Mouse (Mus musculus) stomach, embryonic 14.5 days (tissue): ENCODE measurements around the gene Dennd4a. TPM values are rescaled to one million over a fixed set of nuclear protein-coding genes. Genes with fewer than 3 reads are reported as not detected.

Experiments used
- ATAC-seq: fragments of 200-750 bp; cut with Nextera tagmentation; 2 replicates; pipeline ENCODE4 v1.8.0; 2017; ENCODE audit warnings: low read depth, moderate TSS enrichment; ENCODE audit not compliant: insufficient number of reproducible peaks, insufficient read depth, low FRiP score
- H3K27ac ChIP-seq: fragments of 300-500 bp; sonication (generic); 2 replicates; pipeline ENCODE4 v1.5.1; 2014; ENCODE audit warnings: mild to moderate bottlenecking, low read length, moderate library complexity, mixed read lengths
- H3K27me3 ChIP-seq: fragments of 300-500 bp; sonication (generic); 2 replicates; pipeline ENCODE4 v1.6.1; 2014; ENCODE audit warnings: low read length, control low read depth, mixed read lengths; ENCODE audit not compliant: control insufficient read depth, insufficient read depth
- H3K36me3 ChIP-seq: fragments of 300-500 bp; sonication (generic); 2 replicates; pipeline ENCODE4 v1.6.1; 2014; ENCODE audit warnings: mild to moderate bottlenecking, control low read depth, low read length, moderate library complexity, mixed read lengths; ENCODE audit not compliant: control insufficient read depth, insufficient read depth
- H3K4me1 ChIP-seq: fragments of 300-500 bp; sonication (generic); 2 replicates; pipeline ENCODE4 v1.6.1; 2014; ENCODE audit warnings: low read length, control low read depth, mixed read lengths; ENCODE audit not compliant: control insufficient read depth, insufficient read depth
- H3K4me2 ChIP-seq: fragments of 300-500 bp; sonication (generic); replicated peaks from 2 replicates; pipeline ENCODE4 v1.6.1; 2014; ENCODE audit warnings: low read depth, low read length, control low read depth
- H3K4me3 ChIP-seq: fragments of 300-500 bp; sonication (generic); 2 replicates; pipeline ENCODE4 v1.5.1; 2014; ENCODE audit warnings: low read depth, low read length, control low read depth
- H3K9ac ChIP-seq: fragments of 300-500 bp; sonication (generic); replicated peaks from 2 replicates; pipeline ENCODE4 v1.6.1; 2014; ENCODE audit warnings: low read depth, mild to moderate bottlenecking, control low read depth, low read length, moderate library complexity, mixed read lengths
- H3K9me3 ChIP-seq: fragments of 300-500 bp; sonication (generic); 2 replicates; pipeline ENCODE4 v1.6.1; 2016; ENCODE audit warnings: low read depth, low read length, control low read depth; ENCODE audit not compliant: control insufficient read depth
- WGBS: fragments of 180-500 bp; shearing (Covaris S2); extraction: QIAGEN DNeasy Blood & Tissue Kit; methylation state at CpG from one replicate; pipeline ENCODE4 v1.1.7; 2014; 5-methylcytosine and 5-hydroxymethylcytosine counted together
- polyA plus RNA-seq: library from polyadenylated mRNA; unstranded; fragments of >200 nt; fragmentation: Nextera tagmentation; extraction: Ambion mirVana; gene quantifications from 2 replicates; pipeline ENCODE4 v1.2.1, GENCODE M21; 2014

Dennd4a gene
- polyA plus RNA-seq, result 10.4 and 11.8 TPM in 2 replicates

DNA sequence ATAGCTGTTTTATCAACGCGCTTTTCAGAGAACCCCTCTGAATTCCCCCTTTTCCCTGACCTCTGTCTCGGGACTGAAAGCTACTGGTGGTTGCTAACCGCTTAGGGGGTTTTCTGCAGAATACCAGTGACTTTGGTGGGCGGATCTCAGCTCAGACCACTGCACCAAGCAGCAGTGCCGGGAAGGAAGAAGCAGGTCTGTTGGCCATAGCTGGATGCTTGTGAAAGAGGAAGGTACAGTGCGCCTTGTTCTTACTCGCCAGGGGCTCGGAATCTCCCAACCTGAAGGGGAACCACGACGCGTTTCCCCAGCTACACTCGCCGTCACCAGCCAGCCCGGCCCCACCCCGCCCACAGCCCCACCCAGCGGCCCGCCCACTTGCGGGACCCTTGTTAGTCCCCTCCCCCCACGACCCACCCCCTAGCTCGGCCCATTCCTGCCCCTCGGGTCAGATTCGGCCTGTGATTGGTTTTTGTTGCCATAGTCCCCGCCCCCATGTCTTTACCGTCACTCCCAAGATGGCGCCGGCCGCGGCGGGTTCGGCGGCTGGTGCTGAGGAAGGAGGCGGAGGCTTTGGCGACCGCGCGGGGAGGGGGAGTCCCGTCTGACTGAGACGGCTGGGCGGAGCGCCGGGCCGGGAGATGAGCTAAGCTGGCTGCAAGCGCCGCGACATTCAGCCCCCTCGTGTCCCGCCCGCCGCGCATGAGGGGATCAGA lies at the start of gene Dennd4a:
Gene Dennd4a, plus strand, starts transcription at position 519 of the 716 bp plus-strand sequence.
- ATAC-seq, result peak; percentile 97
- WGBS, result under 1% methylated on average over 51 of the region's 51 CpGs

DNA sequence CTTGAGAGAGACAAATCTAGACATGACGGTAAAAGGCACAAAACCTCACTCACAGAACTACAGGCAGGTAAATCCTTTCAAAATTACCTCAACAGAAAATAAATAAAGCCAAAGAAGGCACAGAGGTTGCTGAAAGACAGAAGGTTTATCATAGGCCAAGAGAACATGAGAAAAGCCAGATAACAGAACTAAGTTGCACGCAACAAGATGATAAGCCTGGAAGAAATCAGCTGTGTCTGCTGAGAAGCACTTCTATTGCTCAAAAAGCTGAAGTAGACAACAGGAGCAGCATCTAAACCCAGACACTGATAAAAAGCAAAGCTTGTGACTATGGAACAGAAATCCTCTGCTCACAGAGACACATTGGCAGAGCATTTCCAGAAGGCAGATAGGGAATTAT lies 46.3 kb upstream of the Dennd4a start:
- no peak overlapping the region for H3K27ac ChIP-seq
- no peaks in the 10 kb centered on the region for H3K4me1 ChIP-seq
- WGBS, result 63% methylated on average over 2 of the region's 2 CpGs
- no peak for ATAC-seq
- H3K4me2 ChIP-seq, result no peak overlapping the region
- H3K4me3 ChIP-seq, result no peak overlapping the region
- H3K36me3 ChIP-seq, result no peaks in the 10 kb centered on the region
- no peaks in the 10 kb centered on the region for H3K9me3 ChIP-seq
- no peaks in the 10 kb centered on the region for H3K27me3 ChIP-seq
- no peak overlapping the region for H3K9ac ChIP-seq

More for the DNA sequence above, at the start of gene Dennd4a:
- no peaks in the 10 kb centered on the region for H3K27me3 ChIP-seq
- H3K36me3 ChIP-seq, result no peaks in the 10 kb centered on the region
- H3K4me1 ChIP-seq, result peaks cover 6% of the 10 kb centered on the region; the same call in 1 of the 2 replicates
- H3K4me3 ChIP-seq, result peak within 1 kb of the TSS; percentile 85
- H3K4me2 ChIP-seq, result peak within 1 kb of the TSS; percentile 72
- H3K27ac ChIP-seq, result peak within 1 kb of the TSS; percentile 84
- H3K9me3 ChIP-seq, result no peaks in the 10 kb centered on the region
- H3K9ac ChIP-seq, result peak within 1 kb of the TSS; percentile 53

DNA sequence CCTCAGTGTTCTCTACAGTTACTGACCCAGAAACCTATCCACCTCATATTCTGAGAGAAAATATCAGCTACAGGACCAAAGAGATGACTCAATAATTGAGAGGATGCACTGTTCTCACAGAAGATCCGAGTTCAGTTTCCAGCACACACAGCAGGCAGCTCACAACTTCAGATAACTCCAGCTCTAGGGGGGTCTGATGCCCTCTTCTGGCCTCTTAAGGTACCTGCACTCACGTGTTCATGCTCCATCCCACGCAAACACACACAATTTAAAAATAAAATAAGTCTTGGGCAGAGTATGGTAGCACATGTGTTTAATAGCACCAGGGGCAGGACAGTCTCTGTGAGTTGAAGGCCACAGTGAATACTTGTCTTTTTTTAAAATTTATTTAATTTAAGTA lies 45.0 kb upstream of the Dennd4a start:
- no peak overlapping the region for H3K4me2 ChIP-seq
- H3K9ac ChIP-seq, result no peak overlapping the region
- H3K27ac ChIP-seq, result no peak overlapping the region
- no peak overlapping the region for H3K4me3 ChIP-seq
- no peaks in the 10 kb centered on the region for H3K27me3 ChIP-seq
- ATAC-seq, result no peak
- H3K9me3 ChIP-seq, result no peaks in the 10 kb centered on the region
- H3K36me3 ChIP-seq, result no peaks in the 10 kb centered on the region
- WGBS, result 82% methylated on average over 3 of the region's 3 CpGs
- H3K4me1 ChIP-seq, result no peaks in the 10 kb centered on the region

DNA sequence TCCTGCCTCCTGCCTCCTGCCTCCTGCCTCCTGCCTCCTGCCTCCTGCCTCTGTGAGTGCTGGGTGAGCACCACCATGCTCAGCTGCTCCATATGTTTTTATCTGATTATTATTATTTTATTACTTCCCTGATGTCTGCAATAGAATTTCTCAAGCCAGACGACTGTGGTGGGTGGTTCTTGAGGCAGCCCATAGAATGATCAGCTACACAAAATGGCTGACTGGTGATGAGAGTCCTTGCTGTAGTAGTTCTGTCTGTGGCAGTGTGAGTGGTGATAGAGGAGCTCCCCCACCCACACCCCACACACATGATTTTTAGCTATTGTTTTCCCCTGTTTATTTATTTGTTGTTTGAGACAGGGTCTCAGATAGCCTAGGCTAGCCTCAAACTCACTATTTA lies 43.3 kb upstream of the Dennd4a start:
- no peaks in the 10 kb centered on the region for H3K9me3 ChIP-seq
- H3K4me2 ChIP-seq, result no peak overlapping the region
- no peak overlapping the region for H3K4me3 ChIP-seq
- H3K36me3 ChIP-seq, result no peaks in the 10 kb centered on the region
- no peak overlapping the region for H3K27ac ChIP-seq
- no peak overlapping the region for H3K9ac ChIP-seq
- WGBS, result 60% methylated on average over 1 of the region's 1 CpGs
- no peaks in the 10 kb centered on the region for H3K27me3 ChIP-seq
- no peak for ATAC-seq
- no peaks in the 10 kb centered on the region for H3K4me1 ChIP-seq

DNA sequence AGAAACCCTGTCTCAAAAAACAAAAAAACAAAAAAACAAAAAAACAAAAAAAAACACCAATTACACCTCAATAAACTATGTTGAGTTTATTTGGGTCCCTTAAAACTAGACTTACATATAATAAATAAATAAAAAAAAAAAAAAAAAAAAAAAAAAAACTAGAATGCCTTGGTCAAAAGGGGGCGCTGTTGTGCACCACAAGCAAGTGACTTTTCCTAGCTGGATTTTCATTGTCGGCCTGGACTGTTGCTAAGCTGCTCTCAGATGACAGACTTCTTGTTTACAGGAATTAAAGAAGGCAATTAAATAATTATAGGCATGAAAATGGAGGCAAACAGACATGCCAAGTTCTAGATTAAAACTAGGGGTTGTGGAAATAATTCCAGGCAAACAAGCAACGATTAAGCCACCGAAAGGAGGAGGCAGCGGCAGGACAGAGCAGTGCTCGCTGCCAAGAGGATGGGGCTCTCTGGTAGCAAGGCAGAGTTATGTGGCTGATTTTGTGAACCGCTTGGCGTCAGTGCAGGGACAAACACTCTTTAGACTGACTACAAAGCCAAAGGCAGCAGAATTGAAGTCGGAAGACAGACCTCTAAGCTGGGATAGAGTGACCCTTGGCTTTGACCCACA lies 42.0 kb upstream of the Dennd4a start:
- no peak overlapping the region for H3K4me2 ChIP-seq
- no peaks in the 10 kb centered on the region for H3K36me3 ChIP-seq
- H3K27ac ChIP-seq, result no peak overlapping the region
- no peaks in the 10 kb centered on the region for H3K27me3 ChIP-seq
- H3K4me3 ChIP-seq, result no peak overlapping the region
- ATAC-seq, result no peak
- H3K4me1 ChIP-seq, result no peaks in the 10 kb centered on the region
- WGBS, result 50% methylated on average over 9 of the region's 9 CpGs
- no peak overlapping the region for H3K9ac ChIP-seq
- no peaks in the 10 kb centered on the region for H3K9me3 ChIP-seq

DNA sequence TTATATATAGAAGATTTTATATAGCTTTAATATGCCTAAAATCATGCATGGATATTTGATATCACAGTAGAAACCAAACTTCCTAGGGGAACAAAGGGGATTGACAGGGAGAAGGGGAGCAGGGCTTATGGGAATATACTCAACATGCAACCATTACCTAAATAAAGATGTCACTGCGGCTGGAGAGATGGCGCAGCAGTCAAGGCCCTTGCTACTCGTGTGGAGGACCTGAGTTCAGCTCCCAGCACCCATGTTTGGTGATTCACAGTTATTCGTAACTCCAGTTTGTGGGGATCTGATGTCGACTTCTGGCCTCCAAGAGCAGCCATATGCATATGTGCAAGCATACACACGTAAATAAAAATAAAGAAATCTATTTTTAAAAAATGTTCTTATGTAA lies 41.2 kb upstream of the Dennd4a start:
- H3K4me2 ChIP-seq, result no peak overlapping the region
- ATAC-seq, result no peak
- H3K27ac ChIP-seq, result no peak overlapping the region
- H3K9ac ChIP-seq, result no peak overlapping the region
- no peaks in the 10 kb centered on the region for H3K9me3 ChIP-seq
- H3K4me3 ChIP-seq, result no peak overlapping the region
- 90% methylated on average over 6 of the region's 6 CpGs for WGBS
- no peaks in the 10 kb centered on the region for H3K27me3 ChIP-seq
- H3K4me1 ChIP-seq, result no peaks in the 10 kb centered on the region
- H3K36me3 ChIP-seq, result no peaks in the 10 kb centered on the region

DNA sequence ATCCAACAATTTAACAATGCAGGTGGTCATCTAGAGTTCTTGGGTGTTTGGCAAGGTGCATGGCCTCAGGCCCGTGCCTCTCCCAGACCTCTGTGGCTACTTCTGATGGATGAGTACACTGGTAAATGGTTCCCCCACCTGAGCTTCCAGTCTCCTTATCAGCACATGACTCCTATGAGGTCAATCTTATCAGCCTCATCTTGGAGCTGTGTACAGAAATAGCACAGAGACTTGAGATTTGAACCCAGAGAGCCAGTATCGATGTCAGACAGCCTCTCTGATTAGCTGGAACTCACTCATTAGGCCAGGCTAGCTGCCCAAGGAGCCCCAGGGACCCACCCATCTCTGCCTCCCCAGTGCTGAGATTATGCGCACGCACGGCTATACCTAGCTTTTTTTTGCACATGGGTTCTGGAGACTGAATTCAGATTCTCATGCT lies 40.7 kb upstream of the Dennd4a start:
- Histone ChIP-seq H3K9me3 (no peaks in the 10 kb centered on the region), H3K27me3 (no peaks in the 10 kb centered on the region), H3K4me2 (no peak overlapping the region), H3K9ac (no peak overlapping the region), H3K27ac (no peak overlapping the region), H3K36me3 (no peaks in the 10 kb centered on the region), H3K4me1 (no peaks in the 10 kb centered on the region), H3K4me3 (no peak overlapping the region)
- ATAC-seq, result no peak
- 80% methylated on average over 5 of the region's 5 CpGs for WGBS

DNA sequence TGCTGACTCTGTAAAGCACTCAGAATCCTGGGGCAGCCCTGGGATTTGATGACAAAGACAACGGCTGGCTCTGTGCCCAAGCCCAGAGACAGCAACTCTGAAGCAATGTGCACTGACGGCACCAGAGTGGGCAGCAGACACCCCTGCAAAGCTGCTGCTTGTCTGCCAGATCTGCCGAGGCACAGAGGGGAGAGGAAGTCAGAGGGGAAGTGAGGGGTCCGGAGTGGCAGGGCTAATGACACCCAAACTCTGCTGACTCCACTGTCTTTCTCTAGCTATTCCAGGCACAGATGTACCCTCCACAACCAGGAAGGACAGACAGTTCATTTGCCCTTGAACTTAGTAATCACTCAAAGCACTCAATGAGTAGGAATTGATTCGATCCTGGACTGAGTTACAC lies 39.9 kb upstream of the Dennd4a start:
- Histone ChIP-seq H3K4me2 (no peak overlapping the region), H3K4me3 (no peak overlapping the region), H3K27me3 (no peaks in the 10 kb centered on the region), H3K9ac (no peak overlapping the region), H3K4me1 (no peaks in the 10 kb centered on the region), H3K9me3 (no peaks in the 10 kb centered on the region), H3K36me3 (no peaks in the 10 kb centered on the region), H3K27ac (no peak overlapping the region)
- WGBS, result 50% methylated on average over 5 of the region's 5 CpGs
- ATAC-seq, result no peak
